Mouse (Mus musculus): ENCODE data around the gene Zfp113. TPM values are rescaled to one million over a fixed set of nuclear protein-coding genes. Genes with fewer than 3 reads are reported as not detected.

Zfp113 gene
- 0.28 and 0.81 TPM in 2 replicates for polyA plus RNA-seq (2012; rRNA removed)

- TF ChIP-seq CTCF (IDR thresholded peaks at IDR 0.05; ENCODE audit: extremely low read depth, insufficient read length, insufficient replicate concordance, low read depth, low read length): peak; percentile 84; the same call in 1 of the 2 replicates
- peak; percentile 69 for TF ChIP-seq POLR2A (IDR thresholded peaks at IDR 0.05; ENCODE audit: low read depth, low read length)
- peaks cover 16% of the 10 kb centered on the region for H3K36me3 ChIP-seq (ENCODE audit: control insufficient read depth, insufficient read depth, low read length)
- under 1% methylated on average over 31 of the region's 31 CpGs for WGBS
- H3K4me1 ChIP-seq (ENCODE audit: control insufficient read depth, insufficient read depth, insufficient read length, low read length): no peaks in the 10 kb centered on the region
- H3K4me3 ChIP-seq (ENCODE audit: low read depth, low read length): peak within 1 kb of the TSS; percentile 92
- H3K27me3 ChIP-seq (ENCODE audit: control insufficient read depth, insufficient read depth, low read length): no peaks in the 10 kb centered on the region
- peak within 1 kb of the TSS; percentile 58 for H3K27ac ChIP-seq (ENCODE audit: insufficient read depth, low read depth, low read length)
These were observed at the start of gene Zfp113 for GRCm38 (mm10) chr5:138155443-138155976. Zfp113 (minus strand) TSS chr5:138155744.

DNA sequence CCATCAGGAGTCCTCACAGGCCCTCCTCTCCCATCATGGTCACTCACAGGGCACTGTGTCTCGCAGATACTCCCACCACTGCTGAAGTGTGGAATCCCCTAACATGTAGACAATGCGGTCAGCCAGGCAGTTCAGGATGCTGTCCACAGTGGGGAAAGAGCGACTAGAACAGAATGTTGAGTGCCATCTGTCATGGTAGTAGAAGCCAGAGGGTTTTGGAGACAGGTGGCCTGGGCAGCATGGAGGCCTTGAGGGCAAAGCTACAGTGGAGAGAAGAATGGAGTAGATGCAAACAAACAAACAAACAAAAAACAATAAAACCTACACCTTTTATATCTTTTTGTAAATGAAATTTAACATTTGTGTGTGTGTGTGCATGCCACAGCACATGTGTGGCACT is 46.5 kb upstream of the Zfp113 start:
- no peaks in the 10 kb centered on the region for H3K27me3 ChIP-seq (ENCODE audit: control insufficient read depth, insufficient read depth, low read length)
- no peak overlapping the region for H3K27ac ChIP-seq (ENCODE audit: insufficient read depth, low read depth, low read length)
- no peaks in the 10 kb centered on the region for H3K4me1 ChIP-seq (ENCODE audit: control insufficient read depth, insufficient read depth, insufficient read length, low read length)
- WGBS: 85% methylated on average over 3 of the region's 3 CpGs
- no peak overlapping the region for H3K4me3 ChIP-seq (ENCODE audit: low read depth, low read length)
- H3K36me3 ChIP-seq (ENCODE audit: control insufficient read depth, insufficient read depth, low read length): no peaks in the 10 kb centered on the region
- TF ChIP-seq CTCF (IDR thresholded peaks at IDR 0.05; ENCODE audit: extremely low read depth, insufficient read length, insufficient replicate concordance, low read depth, low read length) (no peak), POLR2A (IDR thresholded peaks at IDR 0.05; ENCODE audit: low read depth, low read length) (no peak)

DNA sequence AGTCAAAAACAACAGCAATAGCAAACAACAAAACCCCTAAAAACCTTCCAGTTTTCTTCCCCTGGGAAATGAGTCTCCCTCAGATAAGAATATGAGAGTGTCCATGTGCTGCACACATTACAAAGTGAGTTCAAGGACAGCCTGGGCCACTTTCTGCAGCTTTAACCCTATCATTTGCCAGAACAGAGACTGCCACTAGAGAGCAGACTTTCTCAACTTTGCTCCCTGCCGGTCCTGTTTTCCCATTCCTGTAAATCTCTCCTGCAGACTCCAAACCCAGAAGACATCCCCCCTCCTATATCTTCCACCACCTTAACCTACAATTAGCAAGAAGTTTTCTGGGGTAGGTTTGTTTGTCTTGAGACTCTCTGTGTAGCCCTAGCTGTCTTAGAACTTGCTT is 44.0 kb upstream of the Zfp113 start:
- no peaks in the 10 kb centered on the region for H3K27me3 ChIP-seq (ENCODE audit: control insufficient read depth, insufficient read depth, low read length)
- TF ChIP-seq CTCF (IDR thresholded peaks at IDR 0.05; ENCODE audit: extremely low read depth, insufficient read length, insufficient replicate concordance, low read depth, low read length) (no peak), POLR2A (IDR thresholded peaks at IDR 0.05; ENCODE audit: low read depth, low read length) (no peak)
- 9% methylated on average over 1 of the region's 1 CpGs for WGBS
- peaks cover 5% of the 10 kb centered on the region for H3K4me1 ChIP-seq (ENCODE audit: control insufficient read depth, insufficient read depth, insufficient read length, low read length)
- no peak overlapping the region for H3K27ac ChIP-seq (ENCODE audit: insufficient read depth, low read depth, low read length)
- no peak overlapping the region for H3K4me3 ChIP-seq (ENCODE audit: low read depth, low read length)
- H3K36me3 ChIP-seq (ENCODE audit: control insufficient read depth, insufficient read depth, low read length): no peaks in the 10 kb centered on the region

DNA sequence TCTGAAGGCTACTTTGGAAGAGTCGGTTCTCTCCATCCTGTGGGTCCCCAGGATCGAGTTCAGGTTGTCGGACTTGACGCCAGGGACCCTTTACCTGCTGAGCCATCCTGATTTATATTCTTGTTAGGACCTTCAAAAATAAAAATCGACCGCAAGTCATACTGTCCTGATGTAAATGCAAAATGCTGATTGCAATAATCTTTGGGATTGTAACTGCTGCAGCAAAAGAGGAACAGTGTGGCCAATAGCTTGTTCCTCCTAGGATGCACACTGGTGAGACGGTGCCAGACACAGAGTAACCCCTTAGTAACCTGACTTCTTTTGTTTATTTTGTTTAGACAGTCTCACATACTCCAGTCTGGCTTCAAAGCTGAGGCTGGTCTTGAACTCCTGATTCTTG is 39.9 kb upstream of the Zfp113 start:
- WGBS: 68% methylated on average over 7 of the region's 7 CpGs
- H3K27ac ChIP-seq (ENCODE audit: insufficient read depth, low read depth, low read length): no peak overlapping the region
- no peaks in the 10 kb centered on the region for H3K27me3 ChIP-seq (ENCODE audit: control insufficient read depth, insufficient read depth, low read length)
- H3K4me1 ChIP-seq (ENCODE audit: control insufficient read depth, insufficient read depth, insufficient read length, low read length): peaks cover 5% of the 10 kb centered on the region
- no peak overlapping the region for H3K4me3 ChIP-seq (ENCODE audit: low read depth, low read length)
- TF ChIP-seq CTCF (IDR thresholded peaks at IDR 0.05; ENCODE audit: extremely low read depth, insufficient read length, insufficient replicate concordance, low read depth, low read length): no peak
- TF ChIP-seq POLR2A (IDR thresholded peaks at IDR 0.05; ENCODE audit: low read depth, low read length): no peak
- H3K36me3 ChIP-seq (ENCODE audit: control insufficient read depth, insufficient read depth, low read length): no peaks in the 10 kb centered on the region

GRCm38 (mm10) chr5:138194755-138195345 is 39.3 kb upstream of the Zfp113 start:
- peak overlapping the region; percentile 17 for H3K27ac ChIP-seq (ENCODE audit: insufficient read depth, low read depth, low read length)
- WGBS: 6% methylated on average over 29 of the region's 29 CpGs

DNA sequence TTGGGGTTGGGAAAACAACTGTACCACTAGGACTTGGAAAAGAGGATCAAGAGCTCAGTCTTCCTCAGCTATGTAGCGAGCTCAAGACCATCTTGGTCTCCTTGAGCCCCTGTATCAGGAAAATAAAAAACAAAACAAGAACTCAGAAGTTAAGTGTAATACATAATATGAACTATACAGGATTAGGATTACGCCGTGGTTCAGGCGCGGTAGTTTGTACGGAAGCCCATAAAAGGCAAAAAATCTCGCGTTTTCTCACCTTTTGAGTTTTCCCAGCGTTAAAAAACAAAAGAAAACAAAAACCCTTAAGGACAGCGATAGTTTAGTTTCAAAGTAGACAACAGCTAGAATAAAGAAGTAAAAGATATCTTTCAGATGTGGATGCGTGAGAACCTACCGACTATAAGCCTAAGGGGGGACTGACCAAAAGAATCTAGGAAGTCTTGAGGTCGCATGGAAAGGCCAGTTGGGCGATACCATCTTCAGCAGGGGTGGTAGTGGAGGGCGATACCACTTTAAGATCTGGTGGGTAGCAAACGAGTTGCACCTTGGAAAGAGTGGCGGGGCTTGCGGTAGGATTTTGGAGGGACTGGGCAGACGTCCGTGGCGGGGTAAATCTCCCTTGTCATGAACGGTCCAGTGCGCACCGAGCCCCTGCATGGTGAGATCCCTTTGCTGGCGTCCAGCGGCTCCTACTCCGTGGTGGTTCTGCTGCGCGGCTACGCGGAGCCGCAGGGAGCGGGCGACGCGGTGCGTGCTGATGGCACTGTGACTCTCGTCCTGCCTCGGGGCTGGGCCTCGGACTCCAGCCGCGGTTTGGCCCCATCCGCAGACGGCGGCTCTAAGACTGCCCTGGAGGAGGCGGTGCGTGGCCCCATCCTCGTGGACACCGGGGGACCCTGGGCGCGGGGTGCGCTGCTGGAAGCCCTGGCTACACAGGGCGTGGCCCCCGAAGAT is 38.5 kb upstream of the Zfp113 start, which contains the start of gene Mblac1:
TSS of gene Mblac1 (plus strand) at position 544 of the 957 bp plus-strand sequence.
- H3K4me3 ChIP-seq (ENCODE audit: low read depth, low read length): peak within 1 kb of the TSS; percentile 77
- peak within 1 kb of the TSS; percentile 17 for H3K27ac ChIP-seq (ENCODE audit: insufficient read depth, low read depth, low read length)
- peaks cover 5% of the 10 kb centered on the region for H3K4me1 ChIP-seq (ENCODE audit: control insufficient read depth, insufficient read depth, insufficient read length, low read length)
- H3K36me3 ChIP-seq (ENCODE audit: control insufficient read depth, insufficient read depth, low read length): no peaks in the 10 kb centered on the region
- no peaks in the 10 kb centered on the region for H3K27me3 ChIP-seq (ENCODE audit: control insufficient read depth, insufficient read depth, low read length)
- TF ChIP-seq POLR2A (IDR thresholded peaks at IDR 0.05; ENCODE audit: low read depth, low read length) (no peak; the same call in 1 of the 2 replicates), CTCF (IDR thresholded peaks at IDR 0.05; ENCODE audit: extremely low read depth, insufficient read length, insufficient replicate concordance, low read depth, low read length) (no peak)
- WGBS: 3% methylated on average over 54 of the region's 54 CpGs

More at GRCm38 (mm10) chr5:138194755-138195345, 39.3 kb upstream of the Zfp113 start:
- TF ChIP-seq POLR2A (IDR thresholded peaks at IDR 0.05; ENCODE audit: low read depth, low read length) (no peak; the same call in 1 of the 2 replicates), CTCF (IDR thresholded peaks at IDR 0.05; ENCODE audit: extremely low read depth, insufficient read length, insufficient replicate concordance, low read depth, low read length) (no peak)
- no peaks in the 10 kb centered on the region for H3K27me3 ChIP-seq (ENCODE audit: control insufficient read depth, insufficient read depth, low read length)
- H3K4me1 ChIP-seq (ENCODE audit: control insufficient read depth, insufficient read depth, insufficient read length, low read length): peaks cover 5% of the 10 kb centered on the region
- H3K36me3 ChIP-seq (ENCODE audit: control insufficient read depth, insufficient read depth, low read length): no peaks in the 10 kb centered on the region
- peak overlapping the region; percentile 77 for H3K4me3 ChIP-seq (ENCODE audit: low read depth, low read length)

All from small intestine, adult 2 months (tissue).